Mouse (Mus musculus): ENCODE data around the gene Cacna2d4. TPM values are rescaled to one million over a fixed set of nuclear protein-coding genes. Genes with fewer than 3 reads are reported as not detected.

The Cacna2d4 gene
- polyA plus RNA-seq, 1 experiment from 2014 or later = not detected

- H3K9me3 ChIP-seq = no peaks in the 10 kb centered on the region
- no peaks in the 10 kb centered on the region for H3K36me3 ChIP-seq
- H3K4me3 ChIP-seq = no peak overlapping the region
- peaks cover 99% of the 10 kb centered on the region for H3K27me3 ChIP-seq (replicated peaks)
- peaks cover 32% of the 10 kb centered on the region for H3K4me1 ChIP-seq
- peak overlapping the region; percentile 44 for H3K4me2 ChIP-seq
- no peak overlapping the region for H3K27ac ChIP-seq (replicated peaks)
- H3K9ac ChIP-seq = no peak overlapping the region
- WGBS = 5% methylated on average over 11 of the region's 11 CpGs
- no peak for ATAC-seq (ENCODE audit: extremely low read depth, insufficient number of reproducible peaks, low FRiP score, low TSS enrichment)
Measured at GRCm38 (mm10) chr6:119328521-119329115, 92.3 kb downstream of the Cacna2d4 start.

GRCm38 (mm10) chr6:119329215-119329714 is 92.9 kb downstream of the Cacna2d4 start:
- H3K9ac ChIP-seq = no peak overlapping the region
- peak overlapping the region; percentile 44 for H3K4me2 ChIP-seq
- H3K27me3 ChIP-seq (replicated peaks) = peaks cover 99% of the 10 kb centered on the region
- H3K4me1 ChIP-seq = peaks cover 32% of the 10 kb centered on the region
- H3K9me3 ChIP-seq = no peaks in the 10 kb centered on the region
- no peak for ATAC-seq (ENCODE audit: extremely low read depth, insufficient number of reproducible peaks, low FRiP score, low TSS enrichment)
- WGBS = 1% methylated on average over 8 of the region's 8 CpGs
- H3K27ac ChIP-seq (replicated peaks) = no peak overlapping the region
- no peaks in the 10 kb centered on the region for H3K36me3 ChIP-seq
- 0 out of 2 replicates have a peak overlapping the region, but pooled peaks have one; percentile 9 for H3K4me3 ChIP-seq

- H3K36me3 ChIP-seq = no peaks in the 10 kb centered on the region
- H3K4me1 ChIP-seq = peaks cover 32% of the 10 kb centered on the region
- H3K27me3 ChIP-seq (replicated peaks) = peaks cover 99% of the 10 kb centered on the region
- H3K9ac ChIP-seq = no peak overlapping the region
- H3K4me3 ChIP-seq = peak overlapping the region; percentile 49
- H3K27ac ChIP-seq (replicated peaks) = no peak overlapping the region
- H3K4me2 ChIP-seq = peak overlapping the region; percentile 69
- ATAC-seq (ENCODE audit: extremely low read depth, insufficient number of reproducible peaks, low FRiP score, low TSS enrichment) = no peak
- 8% methylated on average over 6 of the region's 6 CpGs for WGBS
- H3K9me3 ChIP-seq = no peaks in the 10 kb centered on the region
Measured at GRCm38 (mm10) chr6:119329936-119330335, 93.6 kb downstream of the Cacna2d4 start.

DNA sequence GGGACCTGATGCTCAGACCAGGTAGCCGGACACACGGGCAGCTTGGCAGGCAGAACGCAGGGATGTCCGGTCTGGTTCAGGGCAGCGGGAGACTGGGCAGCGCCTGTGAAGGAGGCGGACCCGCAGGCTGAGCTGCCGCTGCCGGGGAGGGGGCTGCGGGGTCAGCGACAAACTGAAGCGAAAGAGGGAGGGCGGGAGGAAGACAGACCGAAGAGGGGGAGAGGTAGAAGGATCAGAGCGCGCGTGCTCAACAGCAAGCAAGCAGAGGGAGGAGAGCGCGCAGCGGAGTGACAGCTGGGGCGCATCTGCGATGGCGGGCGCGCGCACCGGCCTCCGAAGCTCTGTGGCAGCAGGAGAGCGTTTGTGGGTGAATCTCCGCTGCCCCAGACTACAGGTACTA is 94.2 kb downstream of the Cacna2d4 start, which contains the start of gene Lrtm2:
TSS of gene Lrtm2 (minus strand) at position 261 of the 400 bp plus-strand sequence.
- under 1% methylated on average over 30 of the region's 31 CpGs for WGBS
- no peak for ATAC-seq (ENCODE audit: extremely low read depth, insufficient number of reproducible peaks, low FRiP score, low TSS enrichment)
- Histone ChIP-seq H3K9ac (no peak within 1 kb of the TSS), H3K9me3 (no peaks in the 10 kb centered on the region), H3K27me3 (replicated peaks) (peaks cover 97% of the 10 kb centered on the region), H3K27ac (replicated peaks) (no peak within 1 kb of the TSS), H3K4me3 (peak within 1 kb of the TSS; percentile 49), H3K4me1 (peaks cover 32% of the 10 kb centered on the region), H3K4me2 (peak within 1 kb of the TSS; percentile 69), H3K36me3 (no peaks in the 10 kb centered on the region)

GRCm38 (mm10) chr6:119332111-119332510 is 95.8 kb downstream of the Cacna2d4 start:
- no peaks in the 10 kb centered on the region for H3K9me3 ChIP-seq
- H3K9ac ChIP-seq = no peak overlapping the region
- H3K27ac ChIP-seq (replicated peaks) = no peak overlapping the region
- H3K4me1 ChIP-seq = peaks cover 32% of the 10 kb centered on the region
- peaks cover 81% of the 10 kb centered on the region for H3K27me3 ChIP-seq (replicated peaks)
- WGBS = 15% methylated on average over 1 of the region's 1 CpGs
- no peak overlapping the region for H3K4me2 ChIP-seq
- no peak for ATAC-seq (ENCODE audit: extremely low read depth, insufficient number of reproducible peaks, low FRiP score, low TSS enrichment)
- H3K4me3 ChIP-seq = no peak overlapping the region
- H3K36me3 ChIP-seq = no peaks in the 10 kb centered on the region

DNA sequence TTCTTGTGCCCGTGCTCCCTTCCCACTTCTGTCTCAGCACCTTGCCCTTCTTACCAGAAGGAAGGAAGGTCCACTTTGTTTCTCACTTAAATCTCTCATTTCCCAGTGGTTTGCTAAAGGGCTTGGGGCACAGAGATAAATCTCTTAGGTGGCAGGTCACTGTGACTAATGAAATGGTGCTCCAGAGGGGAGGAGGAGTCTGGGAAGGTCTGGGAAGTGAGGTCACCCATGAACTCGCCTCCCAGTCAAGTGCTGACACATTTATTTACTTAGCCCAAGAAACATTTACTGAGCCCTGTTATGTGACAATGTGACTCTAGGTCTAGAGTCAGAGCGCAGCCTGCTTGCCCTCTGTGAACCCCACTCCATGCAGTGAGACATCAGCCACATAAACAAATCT is 96.9 kb downstream of the Cacna2d4 start:
- H3K36me3 ChIP-seq = no peaks in the 10 kb centered on the region
- WGBS = 13% methylated on average over 3 of the region's 3 CpGs
- H3K4me2 ChIP-seq = no peak overlapping the region
- no peak overlapping the region for H3K9ac ChIP-seq
- H3K27ac ChIP-seq (replicated peaks) = no peak overlapping the region
- no peaks in the 10 kb centered on the region for H3K9me3 ChIP-seq
- no peak for ATAC-seq (ENCODE audit: extremely low read depth, insufficient number of reproducible peaks, low FRiP score, low TSS enrichment)
- peaks cover 32% of the 10 kb centered on the region for H3K4me1 ChIP-seq
- no peak overlapping the region for H3K4me3 ChIP-seq
- peaks cover 70% of the 10 kb centered on the region for H3K27me3 ChIP-seq (replicated peaks)

GRCm38 (mm10) chr6:119333831-119334230 is 97.5 kb downstream of the Cacna2d4 start:
- peaks cover 27% of the 10 kb centered on the region for H3K4me1 ChIP-seq
- H3K27ac ChIP-seq (replicated peaks) = no peak overlapping the region
- H3K4me2 ChIP-seq = no peak overlapping the region
- no peak overlapping the region for H3K9ac ChIP-seq
- ATAC-seq (ENCODE audit: extremely low read depth, insufficient number of reproducible peaks, low FRiP score, low TSS enrichment) = no peak
- peaks cover 64% of the 10 kb centered on the region for H3K27me3 ChIP-seq (replicated peaks)
- no peak overlapping the region for H3K4me3 ChIP-seq
- no peaks in the 10 kb centered on the region for H3K9me3 ChIP-seq
- H3K36me3 ChIP-seq = no peaks in the 10 kb centered on the region
- 20% methylated on average over 3 of the region's 3 CpGs for WGBS

DNA sequence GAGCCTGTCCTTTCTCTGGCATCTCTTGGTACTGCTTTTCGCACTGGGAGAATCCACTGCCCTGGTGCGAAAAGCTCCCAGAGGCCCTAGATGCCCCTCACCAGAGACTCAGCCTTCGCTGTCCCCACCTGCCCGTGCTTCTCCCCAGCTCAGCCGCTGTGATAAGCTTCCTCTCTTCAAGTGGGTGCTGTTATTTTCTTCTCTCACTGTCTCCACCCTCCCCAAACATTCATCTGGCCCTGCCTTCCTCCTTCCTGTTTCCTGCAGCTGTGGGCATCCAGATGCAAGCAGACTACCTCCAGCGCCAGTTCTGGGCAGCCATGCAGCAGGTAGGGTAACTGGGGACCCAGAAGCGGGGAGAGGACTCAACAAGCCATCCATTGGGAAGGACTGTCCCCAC is 99.8 kb downstream of the Cacna2d4 start:
- Histone ChIP-seq H3K9ac (no peak overlapping the region), H3K4me2 (no peak overlapping the region), H3K4me1 (peaks cover 5% of the 10 kb centered on the region; the same call in 1 of the 2 replicates), H3K9me3 (no peaks in the 10 kb centered on the region), H3K4me3 (no peak overlapping the region), H3K36me3 (no peaks in the 10 kb centered on the region), H3K27me3 (replicated peaks) (peaks cover 41% of the 10 kb centered on the region), H3K27ac (replicated peaks) (no peak overlapping the region)
- 47% methylated on average over 7 of the region's 7 CpGs for WGBS
- no peak for ATAC-seq (ENCODE audit: extremely low read depth, insufficient number of reproducible peaks, low FRiP score, low TSS enrichment)

DNA sequence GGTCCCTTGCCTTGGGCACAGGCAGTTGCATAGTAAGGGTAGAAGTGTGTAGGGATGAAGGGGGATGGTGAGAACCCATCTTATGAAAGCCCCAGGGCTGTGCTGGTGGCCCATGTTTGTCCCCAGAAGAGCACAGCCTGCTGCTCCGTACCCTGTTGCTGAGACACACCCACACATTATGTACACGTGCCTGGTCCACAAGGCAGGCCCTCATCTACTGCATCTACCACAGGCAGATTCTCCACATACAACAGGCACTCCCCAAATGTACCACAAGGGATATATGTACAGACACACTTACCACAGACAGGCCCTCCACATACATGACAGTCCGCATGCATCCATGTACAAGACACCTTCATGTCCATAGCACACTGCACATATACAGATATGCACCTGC is 101.0 kb downstream of the Cacna2d4 start:
- Histone ChIP-seq H3K27me3 (replicated peaks) (peaks cover 29% of the 10 kb centered on the region), H3K4me3 (no peak overlapping the region), H3K27ac (replicated peaks) (no peak overlapping the region), H3K9ac (no peak overlapping the region), H3K4me2 (no peak overlapping the region), H3K36me3 (no peaks in the 10 kb centered on the region), H3K9me3 (no peaks in the 10 kb centered on the region), H3K4me1 (peaks cover 5% of the 10 kb centered on the region; the same call in 1 of the 2 replicates)
- WGBS = 73% methylated on average over 3 of the region's 3 CpGs
- ATAC-seq (ENCODE audit: extremely low read depth, insufficient number of reproducible peaks, low FRiP score, low TSS enrichment) = no peak

DNA sequence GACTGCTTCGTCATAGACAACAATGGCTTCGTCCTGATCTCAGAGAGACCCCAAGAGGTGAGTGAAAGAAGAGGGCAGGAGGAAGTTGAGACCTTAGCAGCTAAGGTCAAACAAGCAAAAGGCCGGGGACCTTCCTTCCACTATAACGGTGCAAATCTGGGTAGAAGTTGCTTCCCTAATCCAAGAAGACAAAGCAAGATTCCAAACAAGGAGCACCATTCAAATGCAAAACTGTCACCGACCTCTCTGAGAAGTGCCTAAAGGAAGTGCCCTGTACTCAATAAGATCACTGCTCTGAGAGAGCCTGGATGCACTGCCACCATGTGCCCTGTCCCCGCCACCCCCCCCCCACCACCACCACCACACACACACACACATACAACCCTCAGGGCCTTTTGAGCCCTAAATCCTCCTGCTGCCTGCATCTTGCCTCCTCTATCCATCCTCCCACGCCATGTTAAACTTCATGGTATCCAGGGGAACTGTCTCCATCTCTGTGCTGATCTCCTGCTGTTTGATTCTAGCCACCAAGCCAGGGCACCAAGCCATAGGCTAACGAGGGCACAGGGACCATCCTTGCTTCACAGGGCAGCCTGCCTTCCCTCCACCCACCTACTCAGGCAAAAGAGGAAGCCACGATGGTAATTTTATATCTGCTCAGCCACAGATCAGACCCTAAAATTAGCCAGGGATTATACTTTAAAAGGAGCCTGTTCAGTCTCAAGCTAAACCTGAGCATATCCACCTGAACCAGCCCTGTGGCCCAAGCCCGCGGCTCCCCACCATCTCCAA is 102.0 kb downstream of the Cacna2d4 start:
- Histone ChIP-seq H3K4me2 (no peak overlapping the region), H3K4me3 (no peak overlapping the region), H3K9me3 (no peaks in the 10 kb centered on the region), H3K27ac (replicated peaks) (no peak overlapping the region), H3K9ac (no peak overlapping the region), H3K4me1 (peaks cover 1% of the 10 kb centered on the region; the same call in 1 of the 2 replicates), H3K27me3 (replicated peaks) (peaks cover 20% of the 10 kb centered on the region), H3K36me3 (no peaks in the 10 kb centered on the region)
- no peak for ATAC-seq (ENCODE audit: extremely low read depth, insufficient number of reproducible peaks, low FRiP score, low TSS enrichment)
- WGBS = 38% methylated on average over 11 of the region's 11 CpGs

DNA sequence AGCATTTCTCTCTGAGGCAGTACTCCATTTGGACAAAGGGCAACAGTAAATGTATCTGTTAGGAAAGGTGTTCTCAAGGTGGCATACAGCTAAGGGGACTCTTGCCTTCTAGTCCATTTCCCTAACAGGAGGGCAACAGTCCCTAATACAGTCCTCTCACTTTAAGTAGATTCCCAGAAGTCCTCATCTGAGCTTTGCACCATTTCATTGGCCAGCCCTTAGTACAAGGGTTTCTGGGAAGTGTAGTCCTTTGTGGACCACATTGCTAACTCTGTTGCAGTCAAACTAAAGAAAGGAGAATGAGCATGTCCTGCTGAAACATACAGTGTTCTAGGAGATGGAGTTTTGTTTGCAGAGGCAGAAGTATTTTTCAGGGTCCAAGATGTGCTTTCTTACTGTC is 105.1 kb downstream of the Cacna2d4 start:
- no peak overlapping the region for H3K27ac ChIP-seq (replicated peaks)
- no peaks in the 10 kb centered on the region for H3K9me3 ChIP-seq
- no peaks in the 10 kb centered on the region for H3K4me1 ChIP-seq
- no peak overlapping the region for H3K9ac ChIP-seq
- H3K27me3 ChIP-seq (replicated peaks) = no peaks in the 10 kb centered on the region
- H3K36me3 ChIP-seq = no peaks in the 10 kb centered on the region
- ATAC-seq (ENCODE audit: extremely low read depth, insufficient number of reproducible peaks, low FRiP score, low TSS enrichment) = no peak
- no peak overlapping the region for H3K4me3 ChIP-seq
- no peak overlapping the region for H3K4me2 ChIP-seq
